Mouse (Mus musculus): ENCODE data around the gene Zfc3h1. TPM values are rescaled to one million over a fixed set of nuclear protein-coding genes. Genes with fewer than 3 reads are reported as not detected.

Zfc3h1 gene
- total and polyA plus RNA-seq, 3 experiments = 40.7 to 51.7 (median 48.7) TPM

GRCm38 (mm10) chr10:115381506-115382084, 3.2 kb upstream of the Zfc3h1 start:
- dilution Hi-C loops (cut with MboI; ENCODE audit: extremely low pct_ligation_motif_present, extremely low pct_unique_long_range_greater_than_20kb, low sequenced_read_pairs) = no loop called here
- H3K4me3 ChIP-seq (replicated peaks in 1 of 3; ENCODE audit: low read depth in 2 of 3, low read length in 2 of 3, poor library complexity in 1 of 3) = peak overlapping the region in 1 of 3 experiments; percentile 96
- in situ Hi-C loops (cut with MboI; ENCODE audit: low pct_ligation_motif_present, low pct_unique_long_range_greater_than_20kb, low sequenced_read_pairs) = no loop called here
- no peaks in the 10 kb centered on the region for H3K27me3 ChIP-seq (replicated peaks)
- H3K27ac ChIP-seq (ENCODE audit: insufficient read depth, low read depth) = peak overlapping the region; percentile 83; the same call in 1 of the 2 replicates
- peaks cover 69% of the 10 kb centered on the region for H3K79me2 ChIP-seq (replicated peaks; ENCODE audit: control insufficient read depth, extremely low read depth, insufficient read depth, poor library complexity, severe bottlenecking)
- H3K4me2 ChIP-seq (ENCODE audit: insufficient read depth, low read depth, poor library complexity, severe bottlenecking) = peak overlapping the region; percentile 69
- H3K9ac ChIP-seq (ENCODE audit: insufficient read depth, low read depth) = peak overlapping the region; percentile 79; the same call in 1 of the 2 replicates
- H3K36me3 ChIP-seq (replicated peaks in 1 of 2; ENCODE audit: control insufficient read depth in 1 of 2, insufficient read depth in 1 of 2, low read length in 1 of 2) = peaks cover 5 to 19% of the 10 kb centered on the region in 2 experiments
- H3K9me3 ChIP-seq (replicated peaks; ENCODE audit: low read length) = no peaks in the 10 kb centered on the region
- peaks cover 3 to 29% of the 10 kb centered on the region in 2 experiments for H3K4me1 ChIP-seq (ENCODE audit: control insufficient read depth in 1 of 2, insufficient read depth in 2 of 2)
- TF ChIP-seq MAZ (IDR thresholded peaks at IDR 0.05; ENCODE audit: low read depth, low read length) (peak; percentile 48; the same call in 1 of the 2 replicates), TCF12 (IDR thresholded peaks at IDR 0.05; ENCODE audit: low read depth, low read length) (no peak), MEF2A (IDR thresholded peaks at IDR 0.05; ENCODE audit: borderline replicate concordance, low read depth, low read length) (peak; percentile 18; the same call in 1 of the 2 replicates), JUN (IDR thresholded peaks at IDR 0.05; ENCODE audit: insufficient read depth, low read depth, low read length) (peak; percentile 78), EP300 (IDR thresholded peaks at IDR 0.05; ENCODE audit: low read length) (peak; percentile 64; the same call in 1 of the 2 replicates), IRF4 (IDR thresholded peaks at IDR 0.05; ENCODE audit: low read depth, low read length) (no peak), ZMIZ1 (IDR thresholded peaks at IDR 0.05; ENCODE audit: low read depth, low read length) (0 out of 2 replicates have a peak, but pooled peaks have one; percentile 49), ETS1 (conservative IDR thresholded peaks at IDR 0.05; ENCODE audit: low read depth, low read length) (peak; percentile 21; the same call in 1 of the 2 replicates), CHD1 (IDR thresholded peaks at IDR 0.05; ENCODE audit: low read depth, low read length) (peak; percentile 82; the same call in 1 of the 2 replicates), SIN3A (IDR thresholded peaks at IDR 0.05; ENCODE audit: low read length) (0 out of 2 replicates have a peak, but pooled peaks have one; percentile 28), JUND (conservative IDR thresholded peaks at IDR 0.05; ENCODE audit: low read depth, low read length) (peak; percentile 93)
- DNase-seq (ENCODE audit: extremely low read depth) = peak; percentile 60

GRCm38 (mm10) chr10:115382846-115383643, 1.7 kb upstream of the Zfc3h1 start:
- H3K27ac ChIP-seq (ENCODE audit: insufficient read depth, low read depth) = peak overlapping the region; percentile 83
- TF ChIP-seq ZKSCAN1 (IDR thresholded peaks at IDR 0.05; ENCODE audit: borderline replicate concordance, low read depth, low read length) (no peak), USF1 (IDR thresholded peaks at IDR 0.05; ENCODE audit: low read depth, low read length) (no peak), IRF4 (IDR thresholded peaks at IDR 0.05; ENCODE audit: low read depth, low read length) (no peak), MYC (IDR thresholded peaks at IDR 0.05; ENCODE audit: low read depth, low read length) (no peak; the same call in 1 of the 2 replicates), RAD21 (IDR thresholded peaks at IDR 0.05; ENCODE audit: low read depth, low read length) (no peak), SIN3A (IDR thresholded peaks at IDR 0.05; ENCODE audit: low read length) (peak; percentile 84), MAFK (IDR thresholded peaks at IDR 0.05; ENCODE audit: insufficient replicate concordance, low read length) (no peak), JUND (conservative IDR thresholded peaks at IDR 0.05; ENCODE audit: low read depth, low read length) (no peak), PAX5 (IDR thresholded peaks at IDR 0.05; ENCODE audit: low read length) (no peak), JUN (IDR thresholded peaks at IDR 0.05; ENCODE audit: insufficient read depth, low read depth, low read length) (no peak), MEF2A (IDR thresholded peaks at IDR 0.05; ENCODE audit: borderline replicate concordance, low read depth, low read length) (no peak), HCFC1 (IDR thresholded peaks at IDR 0.05; ENCODE audit: low read depth, low read length) (peak; percentile 41; the same call in 1 of the 2 replicates), RCOR1 (conservative IDR thresholded peaks at IDR 0.05; ENCODE audit: low read depth, low read length) (no peak), EP300 (IDR thresholded peaks at IDR 0.05; ENCODE audit: low read length) (0 out of 2 replicates have a peak, but pooled peaks have one; percentile 37), NELFE (IDR thresholded peaks at IDR 0.05; ENCODE audit: low read depth, low read length) (no peak), SMC3 (IDR thresholded peaks at IDR 0.05; ENCODE audit: low read depth, low read length) (no peak), KAT2A (IDR thresholded peaks at IDR 0.05; ENCODE audit: insufficient replicate concordance, low read length) (no peak), GABPA (IDR thresholded peaks at IDR 0.05; ENCODE audit: insufficient replicate concordance, low read depth, low read length) (no peak), UBTF (IDR thresholded peaks at IDR 0.05; ENCODE audit: low read depth, low read length) (no peak), CHD1 (IDR thresholded peaks at IDR 0.05; ENCODE audit: low read depth, low read length) (peak; percentile 68), TBP (conservative IDR thresholded peaks at IDR 0.05; ENCODE audit: low read depth, low read length) (no peak), TCF12 (IDR thresholded peaks at IDR 0.05; ENCODE audit: low read depth, low read length) (no peak), ZC3H11A (IDR thresholded peaks at IDR 0.05; ENCODE audit: low read depth, low read length) (no peak)

More at GRCm38 (mm10) chr10:115382846-115383643, 1.7 kb upstream of the Zfc3h1 start:
- Histone ChIP-seq H3K36me3 (replicated peaks in 1 of 2; ENCODE audit: control insufficient read depth in 1 of 2, insufficient read depth in 1 of 2, low read length in 1 of 2) (peaks cover 3 to 12% of the 10 kb centered on the region in 2 experiments), H3K4me2 (ENCODE audit: insufficient read depth, low read depth, poor library complexity, severe bottlenecking) (peak overlapping the region; percentile 99), H3K79me2 (replicated peaks; ENCODE audit: control insufficient read depth, extremely low read depth, insufficient read depth, poor library complexity, severe bottlenecking) (peaks cover 71% of the 10 kb centered on the region), H3K9me3 (replicated peaks; ENCODE audit: low read length) (no peaks in the 10 kb centered on the region), H3K27me3 (replicated peaks) (no peaks in the 10 kb centered on the region), H3K4me3 (replicated peaks in 1 of 3; ENCODE audit: low read depth in 2 of 3, low read length in 2 of 3, poor library complexity in 1 of 3) (peak overlapping the region; percentile 81 to 96 (median 85)), H3K9ac (ENCODE audit: insufficient read depth, low read depth) (peak overlapping the region; percentile 79), H3K4me1 (ENCODE audit: control insufficient read depth in 1 of 2, insufficient read depth in 2 of 2) (peaks cover 3 to 23% of the 10 kb centered on the region in 2 experiments)
- in situ Hi-C loops (cut with MboI; ENCODE audit: low pct_ligation_motif_present, low pct_unique_long_range_greater_than_20kb, low sequenced_read_pairs) (no loop called here), dilution Hi-C loops (cut with MboI; ENCODE audit: extremely low pct_ligation_motif_present, extremely low pct_unique_long_range_greater_than_20kb, low sequenced_read_pairs) (no loop called here)
- DNase-seq (ENCODE audit: extremely low read depth) = no peak
